Mouse (Mus musculus): Measurements from ENCODE around the gene Bmp8a.
"Not testable (repeated sequence)": the region's sequence is repeated elsewhere in the genome, so short reads cannot be mapped to it uniquely, and the experiment has no call there.

DNA sequence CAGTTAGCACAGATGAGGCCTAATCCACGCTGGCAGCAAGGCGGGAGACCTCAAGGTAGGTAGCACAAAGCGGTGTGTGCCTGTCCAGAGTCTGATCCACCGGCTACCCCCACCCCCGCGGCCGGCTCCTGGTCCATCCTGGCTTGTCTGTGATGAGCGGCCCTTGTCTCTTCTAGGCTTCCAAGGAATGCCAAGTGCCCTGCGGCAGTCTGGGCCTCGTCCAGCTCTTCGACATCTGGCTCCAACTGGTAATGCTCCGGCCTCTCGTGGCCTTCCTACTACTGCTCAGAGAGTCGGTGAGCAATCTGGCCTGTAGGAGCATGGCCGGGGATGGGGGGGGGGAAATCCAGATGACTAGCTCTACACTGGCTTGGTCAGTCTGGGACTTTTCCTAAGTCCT lies 48.0 kb downstream of the Bmp8a start:
- TF ChIP-seq CTCF (IDR thresholded peaks at IDR 0.05; ENCODE audit: borderline replicate concordance, insufficient read depth, low read depth, low read length); POLR2A (IDR thresholded peaks at IDR 0.05; ENCODE audit: borderline replicate concordance, insufficient read depth, low read length): not testable (repeated sequence)
